ENCODE assay signal across 1 mouse cellular context in the genomic region with DNA sequence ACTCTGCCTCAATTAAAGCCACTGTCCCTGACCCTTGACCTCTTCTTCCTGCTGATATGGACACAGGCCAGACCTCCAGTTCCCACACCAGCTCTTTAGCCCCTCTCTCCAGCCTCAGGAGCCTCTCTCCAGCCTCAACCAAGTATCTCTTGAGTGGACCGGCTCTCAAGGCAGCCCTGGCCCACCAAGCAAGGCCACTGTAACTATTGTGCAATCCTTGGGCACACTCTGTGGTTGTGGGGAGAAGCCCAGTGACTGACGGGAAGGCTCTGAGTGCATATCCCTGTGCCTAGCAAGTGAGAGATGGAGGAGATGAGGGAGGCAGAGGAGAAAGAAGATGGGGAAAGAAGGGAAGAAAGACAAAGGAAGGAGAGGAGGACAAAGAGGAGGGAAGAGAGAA.
TF ChIP-seq lines count a peak whose summit lies in the region.

No protein-coding gene starts in this region.

TF ChIP-seq in MEL, 35 proteins besides CTCF, POLR2A, EP300 and RAD21:
- no peak for TF ChIP-seq GATA1 (IDR thresholded peaks at IDR 0.05; ENCODE audit: low read depth, low read length)
- TF ChIP-seq GABPA (IDR thresholded peaks at IDR 0.05; ENCODE audit: low read depth, low read length): no peak
- no peak for TF ChIP-seq TCF12 (IDR thresholded peaks at IDR 0.05; ENCODE audit: low read depth, low read length)
- no peak for TF ChIP-seq POLR2AphosphoS5 (IDR thresholded peaks at IDR 0.05; ENCODE audit: borderline replicate concordance, low read depth, low read length)
- no peak for TF ChIP-seq ELF1 (IDR thresholded peaks at IDR 0.05; ENCODE audit: low read depth, low read length)
TF ChIP-seq in MEL: peak in this region for 0.
